Mouse (Mus musculus) midbrain, embryonic 10.5 days (tissue): ENCODE measurements around the gene Abat. TPM values are rescaled to one million over a fixed set of nuclear protein-coding genes. Genes with fewer than 3 reads are reported as not detected.

Experiments
- DNase-seq: peaks from one replicate; pipeline ENCODE4 v3.0.0-alpha.2; 2017; ENCODE audit warnings: low spot score
- H3K27ac ChIP-seq: fragments of 300-500 bp; sonication (generic); replicated peaks from 2 replicates; pipeline ENCODE4 v1.5.1; 2016; ENCODE audit warnings: mild to moderate bottlenecking
- H3K27me3 ChIP-seq: fragments of 300-500 bp; sonication (generic); 2 replicates; pipeline ENCODE4 v1.6.1; 2016; ENCODE audit warnings: low read depth, mild to moderate bottlenecking; ENCODE audit not compliant: poor library complexity, severe bottlenecking
- H3K36me3 ChIP-seq: fragments of 300-500 bp; sonication (generic); 2 replicates; pipeline ENCODE4 v1.6.1; 2016; ENCODE audit warnings: mild to moderate bottlenecking, moderate library complexity
- H3K4me1 ChIP-seq: fragments of 300-500 bp; sonication (generic); 2 replicates; pipeline ENCODE4 v1.6.1; 2016
- H3K4me3 ChIP-seq: fragments of 300-500 bp; sonication (generic); 2 replicates; pipeline ENCODE4 v1.5.1; 2016; ENCODE audit warnings: mild to moderate bottlenecking, moderate library complexity
- H3K9me3 ChIP-seq: fragments of 300-500 bp; sonication (generic); replicated peaks from 2 replicates; pipeline ENCODE4 v1.6.1; 2016; ENCODE audit warnings: mild to moderate bottlenecking
- WGBS: fragments of 180-500 bp; shearing (Covaris S2); methylation state at CpG from one replicate; pipeline ENCODE4 v1.1.7; 2016; 5-methylcytosine and 5-hydroxymethylcytosine counted together
- polyA plus RNA-seq: library from polyadenylated mRNA; unstranded; fragments of >200 nt; fragmentation: Nextera tagmentation; extraction: Ambion mirVana; gene quantifications from 2 replicates; pipeline ENCODE4 v1.2.1, GENCODE M21; 2016

The Abat gene
- polyA plus RNA-seq, 1 experiment from 2014 or later, result 16.4 TPM

DNA sequence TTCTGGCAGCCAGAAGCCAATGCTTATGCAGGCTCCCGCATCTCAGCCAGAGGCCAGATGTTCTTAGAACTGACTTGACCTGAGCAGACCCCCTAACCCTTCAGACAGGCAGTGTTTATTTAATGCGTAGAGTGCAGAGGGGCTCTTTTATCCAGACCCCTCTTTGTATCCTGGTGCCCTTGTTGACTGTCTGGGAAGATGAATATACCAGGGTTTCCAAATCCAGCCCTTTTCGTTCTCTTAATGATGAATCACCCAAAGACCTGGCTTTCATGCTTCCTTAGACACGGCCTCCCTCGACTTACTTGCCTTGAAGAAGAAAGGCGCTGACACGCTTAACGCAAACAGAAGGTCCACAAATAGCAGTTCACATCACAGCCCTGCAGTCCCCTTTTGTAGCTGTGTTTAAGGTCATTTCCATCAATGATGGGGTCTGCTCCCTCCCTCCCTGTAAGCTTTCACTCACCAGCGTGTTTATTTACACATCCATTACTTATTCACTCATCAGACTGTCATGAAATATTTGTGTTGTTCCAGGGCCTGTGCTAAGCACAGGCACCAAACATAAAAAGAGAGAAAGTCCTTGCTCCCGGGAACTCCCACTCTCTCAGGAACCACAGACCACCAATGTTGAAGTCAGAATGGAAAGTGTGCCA lies 106.6 kb downstream of the Abat start:
- peak; percentile 28 for DNase-seq
- peaks cover 21% of the 10 kb centered on the region for H3K4me1 ChIP-seq
- no peak overlapping the region for H3K4me3 ChIP-seq
- H3K36me3 ChIP-seq, result 0 out of 2 replicates have a peak, but pooled peaks cover 6% of the 10 kb centered on the region
- H3K27ac ChIP-seq, result 0 out of 2 replicates have a peak overlapping the region, but pooled peaks have one; percentile 10
- peaks cover 27% of the 10 kb centered on the region for H3K27me3 ChIP-seq
- peaks cover 4% of the 10 kb centered on the region; the same call in 1 of the 2 replicates for H3K9me3 ChIP-seq
- WGBS, result 43% methylated on average over 10 of the region's 10 CpGs

DNA sequence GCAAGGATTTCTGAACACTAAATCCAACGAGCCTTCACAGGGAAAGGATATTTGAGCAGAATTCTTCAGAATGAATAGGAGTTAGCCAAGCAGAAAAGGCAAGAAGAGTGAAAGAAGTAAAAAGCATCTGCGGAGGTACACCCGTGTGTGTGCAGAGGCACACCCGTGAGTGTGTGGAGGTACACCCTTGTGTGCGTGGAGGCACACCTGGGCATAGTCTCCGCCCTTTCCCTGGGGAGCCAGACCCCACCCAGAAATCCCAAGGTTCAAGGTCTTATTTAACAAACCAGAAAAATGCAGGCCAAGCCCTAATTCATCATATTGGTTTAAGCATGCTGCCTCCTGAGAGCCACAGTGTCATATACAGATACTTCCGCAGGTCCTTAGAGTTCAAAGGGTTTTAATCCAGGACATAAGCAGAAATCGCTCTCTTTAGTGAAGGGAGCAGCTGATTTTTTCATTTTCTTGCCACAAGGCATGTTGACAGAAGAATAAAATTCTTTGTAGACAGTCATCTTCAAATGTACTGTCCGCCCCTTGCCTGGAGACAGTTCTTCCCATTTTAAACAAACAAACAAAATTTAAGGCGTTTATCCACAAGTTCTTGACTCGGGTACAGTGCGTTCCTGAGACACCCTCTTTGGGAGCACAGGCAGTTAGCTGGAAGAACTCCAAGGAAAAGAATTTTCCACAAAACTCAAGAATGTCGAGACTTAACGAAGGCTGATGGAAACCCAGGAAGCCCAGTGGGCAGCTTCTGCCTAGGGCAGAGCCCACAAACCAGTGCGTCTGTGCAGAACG lies 107.3 kb downstream of the Abat start:
- H3K27me3 ChIP-seq, result peaks cover 27% of the 10 kb centered on the region

DNA sequence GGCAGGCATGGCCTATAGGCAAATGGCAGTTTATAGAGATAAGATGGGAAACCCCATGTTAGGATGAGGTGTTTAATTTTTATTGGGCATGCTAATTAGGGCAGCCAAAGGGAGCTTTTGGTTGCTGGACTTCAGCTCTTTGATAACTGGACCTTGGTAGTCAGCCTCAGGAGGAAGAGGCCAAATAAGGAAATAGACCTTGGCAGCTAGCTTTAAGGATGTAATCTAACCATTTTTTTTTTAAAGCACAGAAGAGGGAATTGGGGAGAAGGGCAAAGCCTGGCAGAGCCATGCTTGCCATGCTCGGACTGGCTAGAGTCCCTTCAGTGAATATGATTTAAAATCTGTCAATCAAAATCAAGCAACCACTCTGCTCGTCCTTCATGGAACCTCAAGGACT lies 117.2 kb downstream of the Abat start:
- Histone ChIP-seq H3K36me3 (peaks cover 39% of the 10 kb centered on the region), H3K27me3 (no peaks in the 10 kb centered on the region), H3K4me3 (no peak overlapping the region), H3K27ac (no peak overlapping the region), H3K9me3 (no peaks in the 10 kb centered on the region), H3K4me1 (peaks cover 3% of the 10 kb centered on the region)
- WGBS, result 96% methylated on average over 2 of the region's 2 CpGs
- DNase-seq, result no peak

More for the DNA sequence above, 107.3 kb downstream of the Abat start:
- Histone ChIP-seq H3K36me3 (0 out of 2 replicates have a peak, but pooled peaks cover 6% of the 10 kb centered on the region), H3K4me1 (peaks cover 21% of the 10 kb centered on the region), H3K9me3 (peaks cover 4% of the 10 kb centered on the region; the same call in 1 of the 2 replicates), H3K27ac (no peak overlapping the region), H3K4me3 (no peak overlapping the region)
- no peak for DNase-seq
- 82% methylated on average over 16 of the region's 16 CpGs for WGBS

DNA sequence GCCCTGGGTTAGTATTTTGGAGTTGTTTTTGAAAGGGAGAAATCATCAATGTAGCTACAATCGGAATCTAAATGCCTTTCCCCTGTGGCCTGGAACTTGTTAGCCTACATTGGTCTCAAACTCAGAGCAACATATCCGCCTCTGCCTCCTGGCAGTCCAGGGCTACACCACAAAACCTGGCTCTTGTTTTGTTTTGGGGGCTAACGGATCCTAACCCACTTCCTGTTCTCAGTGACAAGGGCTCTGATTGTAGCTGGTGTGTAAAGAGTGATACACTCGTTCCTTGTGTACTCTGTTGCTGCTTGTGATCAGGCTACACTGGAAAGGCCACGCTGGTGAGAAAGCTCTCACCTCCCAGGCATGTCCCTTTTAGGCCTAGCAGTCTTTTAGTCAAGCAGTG lies 118.2 kb downstream of the Abat start:
- H3K36me3 ChIP-seq, result peaks cover 44% of the 10 kb centered on the region
- H3K4me3 ChIP-seq, result no peak overlapping the region
- WGBS, result 91% methylated on average over 5 of the region's 5 CpGs

DNA sequence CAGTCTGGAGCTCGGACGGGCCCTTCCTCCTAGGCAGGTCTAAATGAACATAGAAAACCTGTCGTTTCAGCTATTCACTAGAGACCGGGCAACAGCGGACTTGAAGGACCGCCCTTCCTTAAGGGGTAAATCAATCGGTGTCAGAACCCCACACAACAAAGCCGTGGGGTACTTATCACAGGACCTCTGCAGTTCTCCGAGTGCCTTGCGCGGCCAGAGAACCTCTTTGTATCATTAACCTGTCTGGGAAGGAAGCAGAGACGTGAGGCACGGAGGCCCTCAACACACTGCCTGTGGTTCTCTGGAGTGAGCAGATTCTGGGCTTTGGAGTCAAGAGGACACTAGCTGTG lies 123.6 kb downstream of the Abat start:
- DNase-seq, result no peak
- Histone ChIP-seq H3K9me3 (no peaks in the 10 kb centered on the region), H3K27ac (peak overlapping the region; percentile 94), H3K27me3 (no peaks in the 10 kb centered on the region), H3K4me1 (peaks cover 29% of the 10 kb centered on the region), H3K4me3 (peak overlapping the region; percentile 87), H3K36me3 (peaks cover 47% of the 10 kb centered on the region)
- WGBS, result 2% methylated on average over 13 of the region's 13 CpGs

More for the DNA sequence above, 118.2 kb downstream of the Abat start:
- DNase-seq, result no peak
- peaks cover 13% of the 10 kb centered on the region for H3K4me1 ChIP-seq
- H3K27ac ChIP-seq, result no peak overlapping the region
- H3K27me3 ChIP-seq, result no peaks in the 10 kb centered on the region
- H3K9me3 ChIP-seq, result no peaks in the 10 kb centered on the region

DNA sequence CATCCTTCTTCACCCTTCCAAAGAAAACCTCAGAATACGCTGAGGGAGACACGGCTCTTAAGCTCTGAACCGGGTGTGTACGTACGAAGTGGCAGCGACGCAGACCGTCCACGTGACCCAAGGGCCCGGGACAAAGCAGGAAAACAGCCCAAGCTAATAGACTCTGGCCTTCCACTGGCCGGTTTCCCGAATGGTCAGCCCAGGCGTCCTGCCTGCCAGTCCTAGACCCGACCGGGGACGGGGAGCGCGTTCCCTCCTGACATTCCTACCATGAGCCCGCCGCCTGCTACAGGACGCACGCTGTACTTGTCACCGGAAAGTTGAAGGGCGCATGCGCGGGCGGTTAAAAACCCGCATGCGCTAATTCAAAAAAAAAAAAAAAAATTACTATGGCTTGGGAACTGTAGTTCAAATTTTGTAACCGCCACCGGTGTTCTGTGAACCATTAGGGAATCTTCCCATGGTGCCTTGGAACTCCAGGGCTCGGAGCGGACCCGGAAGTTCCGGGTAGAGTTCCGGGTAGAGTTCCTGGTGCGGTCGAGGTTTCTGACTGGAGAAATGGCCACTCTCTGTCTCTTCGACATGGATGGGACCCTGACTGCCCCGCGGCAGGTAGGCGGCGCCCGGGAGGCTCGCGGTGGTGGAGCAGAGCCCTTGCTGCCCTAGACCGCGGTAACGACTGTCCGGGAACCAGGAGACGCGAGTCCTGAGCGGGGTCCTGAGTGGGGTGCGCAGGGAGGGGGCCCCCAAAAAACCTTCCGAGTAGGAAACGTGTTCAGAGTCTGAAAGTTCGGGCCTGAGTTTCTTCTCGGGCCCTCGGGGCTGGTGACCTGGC lies 124.2 kb downstream of the Abat start, which contains the start of the genes Pmm2 and Tmem186:
Gene Pmm2, plus strand, starts transcription at position 458 of the 835 bp plus-strand sequence.
Gene Tmem186, minus strand, starts transcription at position 496 of the 835 bp plus-strand sequence.
- H3K9me3 ChIP-seq, result no peaks in the 10 kb centered on the region
- peaks cover 29% of the 10 kb centered on the region for H3K4me1 ChIP-seq
- DNase-seq, result peak; percentile 86
- peak within 1 kb of the TSS; percentile 87 for H3K4me3 ChIP-seq
- H3K36me3 ChIP-seq, result peaks cover 43% of the 10 kb centered on the region
- WGBS, result under 1% methylated on average over 59 of the region's 59 CpGs
- H3K27me3 ChIP-seq, result no peaks in the 10 kb centered on the region
- H3K27ac ChIP-seq, result peak within 1 kb of the TSS; percentile 94

DNA sequence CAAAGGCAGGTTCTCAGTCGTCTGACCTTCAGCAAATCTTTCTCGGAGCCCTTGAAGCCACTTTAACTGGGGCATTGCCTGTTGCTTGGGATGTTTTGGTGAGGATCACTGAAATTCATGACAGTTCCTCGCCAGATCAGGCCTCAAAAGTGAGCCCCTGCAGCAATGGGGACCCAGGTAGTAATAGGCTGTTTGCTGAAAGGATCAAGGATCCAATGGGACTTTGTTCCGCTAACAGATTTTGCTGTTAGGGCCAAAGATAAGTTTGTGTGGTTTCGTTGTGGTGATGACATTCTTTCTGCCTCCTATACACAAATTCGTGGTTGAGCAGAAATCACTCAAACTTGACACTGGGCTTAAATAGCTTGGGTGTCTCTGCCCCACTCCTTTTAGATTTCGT lies 124.9 kb downstream of the Abat start:
- 52% methylated on average over 7 of the region's 7 CpGs for WGBS

DNA sequence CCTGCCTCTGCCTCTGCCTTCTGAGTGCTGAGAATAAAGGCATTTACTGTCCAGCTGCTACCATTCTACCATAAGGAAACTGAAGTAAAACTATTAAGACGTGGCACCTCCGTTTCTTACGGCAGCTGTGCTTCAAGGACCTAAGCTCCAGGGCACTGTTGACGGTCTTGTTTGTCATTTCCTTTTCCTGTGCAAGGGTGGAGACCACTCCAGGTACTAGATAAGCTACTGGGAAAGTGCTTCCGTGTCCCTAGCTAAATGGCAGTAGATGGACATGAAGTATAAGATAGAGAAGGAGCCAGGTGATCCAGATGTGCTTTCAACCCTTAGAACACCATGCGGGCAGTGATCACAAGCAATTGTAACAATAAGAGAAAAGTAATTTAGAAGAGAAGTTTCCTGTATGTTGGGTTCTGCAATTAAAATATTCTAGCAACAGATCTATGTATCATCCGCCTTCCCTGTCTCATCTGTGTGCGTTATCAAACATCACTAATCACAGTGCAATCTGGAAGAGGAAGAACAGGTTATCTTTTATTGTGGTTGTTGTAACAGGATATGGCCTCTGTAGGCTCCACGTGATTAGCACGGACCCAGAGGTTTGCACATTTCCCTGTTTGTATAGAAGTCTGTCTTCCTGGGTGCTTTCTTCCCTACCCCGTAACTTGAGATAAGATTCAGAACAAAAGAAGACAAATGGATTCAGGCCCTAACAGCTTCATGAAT lies 126.4 kb downstream of the Abat start:
- WGBS, result 92% methylated on average over 11 of the region's 11 CpGs
- Histone ChIP-seq H3K9me3 (no peaks in the 10 kb centered on the region), H3K27ac (no peak overlapping the region), H3K36me3 (peaks cover 52% of the 10 kb centered on the region), H3K4me3 (no peak overlapping the region), H3K27me3 (no peaks in the 10 kb centered on the region), H3K4me1 (peaks cover 29% of the 10 kb centered on the region)
- DNase-seq, result no peak

More for the DNA sequence above, 124.9 kb downstream of the Abat start:
- no peak for DNase-seq
- Histone ChIP-seq H3K4me1 (peaks cover 29% of the 10 kb centered on the region), H3K27ac (peak overlapping the region; percentile 94), H3K9me3 (no peaks in the 10 kb centered on the region), H3K27me3 (no peaks in the 10 kb centered on the region), H3K36me3 (peaks cover 43% of the 10 kb centered on the region), H3K4me3 (peak overlapping the region; percentile 87)

DNA sequence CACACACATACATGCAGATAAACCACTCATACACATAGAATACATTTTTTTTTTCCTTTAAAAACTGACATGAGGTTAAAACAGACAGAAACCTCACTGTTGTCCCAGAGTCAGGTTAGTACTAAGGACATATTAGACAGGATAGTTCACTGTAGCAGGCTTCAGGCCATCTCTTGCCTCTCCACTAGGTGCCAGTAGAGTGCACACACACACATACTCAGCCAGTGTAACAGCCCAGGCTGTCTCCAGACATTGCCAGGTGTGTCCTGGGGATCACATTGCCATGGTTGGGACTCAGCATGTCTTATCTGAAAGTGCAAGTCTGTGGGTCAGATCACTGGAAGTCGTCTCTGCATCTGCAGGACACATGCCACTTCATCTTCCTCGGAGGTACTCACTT lies 130.6 kb downstream of the Abat start:
- no peaks in the 10 kb centered on the region for H3K27me3 ChIP-seq
- H3K36me3 ChIP-seq, result peaks cover 79% of the 10 kb centered on the region
- 80% methylated on average over 2 of the region's 2 CpGs for WGBS
- H3K27ac ChIP-seq, result no peak overlapping the region
- H3K4me1 ChIP-seq, result peaks cover 2% of the 10 kb centered on the region
- H3K9me3 ChIP-seq, result no peaks in the 10 kb centered on the region
- peak; percentile 34 for DNase-seq
- H3K4me3 ChIP-seq, result no peak overlapping the region

DNA sequence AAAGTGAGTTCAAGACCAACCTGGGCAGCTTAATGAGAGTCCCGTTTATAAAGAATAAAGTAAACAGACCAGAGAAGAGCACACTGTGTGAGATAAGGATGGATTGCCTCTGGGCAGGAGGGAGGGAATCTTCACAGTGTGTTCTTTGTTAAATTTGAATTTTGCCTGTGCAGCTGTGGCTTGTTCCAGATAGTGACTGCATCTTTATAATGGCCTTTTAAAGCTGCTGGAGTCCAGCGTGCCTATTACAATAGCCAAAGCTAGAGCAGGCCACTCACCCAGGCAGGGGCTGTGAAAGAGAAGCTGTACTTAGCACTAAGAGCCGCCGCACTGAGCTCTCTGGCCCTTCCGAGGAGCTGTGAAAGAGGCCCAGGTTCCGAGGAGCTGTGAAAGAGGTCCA lies 132.3 kb downstream of the Abat start:
- no peak overlapping the region for H3K27ac ChIP-seq
- no peaks in the 10 kb centered on the region for H3K27me3 ChIP-seq
- 88% methylated on average over 6 of the region's 6 CpGs for WGBS
- H3K9me3 ChIP-seq, result no peaks in the 10 kb centered on the region
- DNase-seq, result no peak
- peaks cover 88% of the 10 kb centered on the region for H3K36me3 ChIP-seq
- no peak overlapping the region for H3K4me3 ChIP-seq
- no peaks in the 10 kb centered on the region for H3K4me1 ChIP-seq

DNA sequence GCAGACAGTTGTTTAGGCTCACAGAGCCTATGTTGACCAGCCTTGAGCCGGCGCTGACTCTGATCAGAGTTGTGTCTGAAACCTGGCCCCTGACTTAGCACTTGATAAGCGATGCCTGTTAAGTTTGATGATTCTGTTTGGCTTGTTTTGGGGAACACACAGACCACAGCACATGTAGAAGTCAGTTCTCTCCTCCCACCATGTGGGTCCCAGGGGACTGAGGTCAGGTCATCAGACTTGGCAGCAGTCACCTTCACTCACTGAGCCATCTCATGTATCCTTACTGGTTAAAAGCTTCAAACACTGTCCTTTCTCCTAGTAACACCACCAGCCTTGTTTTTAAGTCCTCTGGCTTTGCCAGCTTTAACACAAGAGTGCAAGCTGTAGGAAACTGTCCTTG lies 136.8 kb downstream of the Abat start:
- no peaks in the 10 kb centered on the region for H3K9me3 ChIP-seq
- no peaks in the 10 kb centered on the region for H3K27me3 ChIP-seq
- H3K4me3 ChIP-seq, result no peak overlapping the region
- no peak overlapping the region for H3K27ac ChIP-seq
- no peaks in the 10 kb centered on the region for H3K4me1 ChIP-seq
- no peak for DNase-seq
- 91% methylated on average over 3 of the region's 3 CpGs for WGBS
- peaks cover 91% of the 10 kb centered on the region for H3K36me3 ChIP-seq

DNA sequence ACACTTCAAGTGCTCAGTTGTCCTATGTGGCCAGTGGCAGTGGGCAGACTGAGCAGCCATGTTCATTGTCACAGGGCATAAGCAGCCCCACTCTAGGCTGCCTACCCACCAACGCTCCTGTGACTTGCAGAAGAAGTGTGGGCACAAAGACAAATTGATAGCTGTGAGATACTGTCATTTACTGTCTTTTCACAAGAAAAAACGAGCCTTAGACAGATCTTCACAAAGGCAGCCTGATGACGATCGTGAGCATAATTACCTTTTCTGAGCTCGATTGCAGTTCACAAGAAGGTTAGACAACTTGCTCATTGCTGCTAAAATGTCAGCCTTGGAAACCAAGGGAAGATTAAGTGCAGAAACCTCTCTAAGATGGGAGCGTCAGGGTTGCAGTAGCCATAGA lies 141.9 kb downstream of the Abat start:
- Histone ChIP-seq H3K27ac (no peak overlapping the region), H3K36me3 (peaks cover 90% of the 10 kb centered on the region), H3K27me3 (no peaks in the 10 kb centered on the region), H3K4me3 (no peak overlapping the region), H3K9me3 (no peaks in the 10 kb centered on the region), H3K4me1 (no peaks in the 10 kb centered on the region)
- no peak for DNase-seq
- 91% methylated on average over 6 of the region's 6 CpGs for WGBS
